Mouse (Mus musculus) lung, postnatal 10 days (tissue): ENCODE measurements at regions not wholly inside any gene's neighbourhood (a gene's known extent, or its start where the extent isn't known, plus 50 kb on each side); places are given as distances from the start of the nearest gene placed in this dataset.

ENCODE experiments used
- DNase-seq: peaks from one replicate; pipeline ENCODE4 v3.0.0; 2021

- DNase-seq, result peak; percentile 60
Measured at GRCm38 (mm10) chr12:16185431-16185923, 368.8 kb upstream of the Trib2 start.

- no peak for DNase-seq
Measured at GRCm38 (mm10) chr12:16183055-16183454, 366.3 kb upstream of the Trib2 start.

- DNase-seq, result no peak
Measured at GRCm38 (mm10) chr12:16181599-16181998, 364.9 kb upstream of the Trib2 start.

- DNase-seq, result no peak
Measured at GRCm38 (mm10) chr12:16179897-16180296, 363.2 kb upstream of the Trib2 start.

- no peak for DNase-seq
Measured at GRCm38 (mm10) chr12:16176326-16176725, 359.6 kb upstream of the Trib2 start.

GRCm38 (mm10) chr12:16172176-16172575, 355.5 kb upstream of the Trib2 start:
- DNase-seq, result no peak

GRCm38 (mm10) chr12:16171636-16172035, 354.9 kb upstream of the Trib2 start:
- no peak for DNase-seq

GRCm38 (mm10) chr12:16169781-16170535, 353.2 kb upstream of the Trib2 start:
- no peak for DNase-seq

GRCm38 (mm10) chr12:16167793-16168343, 351.1 kb upstream of the Trib2 start:
- DNase-seq, result no peak

- DNase-seq, result no peak
Measured at GRCm38 (mm10) chr12:16165126-16165525, 348.4 kb upstream of the Trib2 start.

GRCm38 (mm10) chr12:16161947-16162346, 345.2 kb upstream of the Trib2 start:
- no peak for DNase-seq

GRCm38 (mm10) chr12:16157896-16158295, 341.2 kb upstream of the Trib2 start:
- peak; percentile 52 for DNase-seq

- no peak for DNase-seq
Measured at GRCm38 (mm10) chr12:16155791-16156558, 339.3 kb upstream of the Trib2 start.

- DNase-seq, result no peak
Measured at GRCm38 (mm10) chr12:16154256-16154655, 337.5 kb upstream of the Trib2 start.

- no peak for DNase-seq
Measured at GRCm38 (mm10) chr12:16152108-16152507, 335.4 kb upstream of the Trib2 start.

- no peak for DNase-seq
Measured at GRCm38 (mm10) chr12:16151170-16151702, 334.5 kb upstream of the Trib2 start.

GRCm38 (mm10) chr12:16146919-16147318, 330.2 kb upstream of the Trib2 start:
- DNase-seq, result no peak

- DNase-seq, result peak; percentile 38
Measured at GRCm38 (mm10) chr12:16145621-16146020, 328.9 kb upstream of the Trib2 start.

- DNase-seq, result no peak
Measured at GRCm38 (mm10) chr12:16141193-16141592, 324.5 kb upstream of the Trib2 start.

GRCm38 (mm10) chr12:16140511-16141110, 323.9 kb upstream of the Trib2 start:
- no peak for DNase-seq

- no peak for DNase-seq
Measured at GRCm38 (mm10) chr12:16139152-16139551, 322.4 kb upstream of the Trib2 start.

- no peak for DNase-seq
Measured at GRCm38 (mm10) chr12:16137801-16138200, 321.1 kb upstream of the Trib2 start.

- no peak for DNase-seq
Measured at GRCm38 (mm10) chr12:16136214-16136671, 319.5 kb upstream of the Trib2 start.
